21 mouse cellular contexts compared by ENCODE assay signal in genomic region chr3:25074266-25074665, GRCm38 (mm10).
DNase-seq lines count a peak whose midpoint lies in the region; ATAC-seq and TF ChIP-seq lines count a peak whose summit lies in the region.
"Had no signal": no experiment of that assay in that cellular context is flagged by ENCODE, and none has a peak within 500 bp of the region (broad histone marks: within the 10 kb centered on the region; RNA-seq: fewer than 3 reads in every experiment).

No protein-coding gene starts in this region.

- no peak overlapping the region for H3K27ac ChIP-seq in forebrain, embryonic 11.5 days (ENCODE audit: low read depth, low read length)
- no peak overlapping the region for H3K27ac ChIP-seq in forebrain, postnatal 0 days (ENCODE audit: low read depth, low read length)
- no peak overlapping the region for H3K27ac ChIP-seq in liver, embryonic 11.5 days (ENCODE audit: low read depth, low read length)
- H3K27ac ChIP-seq: heart, embryonic 15.5 days; left cerebral cortex, adult 2 months; liver, embryonic 12.5 days had no signal

- H3K4me3 ChIP-seq in forebrain, embryonic 11.5 days (ENCODE audit: low read depth, low read length): no peak overlapping the region
- no peak overlapping the region for H3K4me3 ChIP-seq in forebrain, postnatal 0 days (ENCODE audit: low read depth, low read length)
- no peak overlapping the region for H3K4me3 ChIP-seq in liver, embryonic 11.5 days (ENCODE audit: low read depth, low read length)
- H3K4me3 ChIP-seq: heart, embryonic 15.5 days; left cerebral cortex, adult 2 months; liver, embryonic 12.5 days; megakaryocyte, embryonic 14.5 days had no signal

- H3K4me1 ChIP-seq in forebrain, embryonic 11.5 days (replicated peaks; ENCODE audit: control insufficient read depth, insufficient read depth, low read length): no peaks in the 10 kb centered on the region; the same call in 1 of the 2 replicates
- H3K4me1 ChIP-seq in forebrain, postnatal 0 days (ENCODE audit: insufficient read depth): no peaks in the 10 kb centered on the region
- no peaks in the 10 kb centered on the region for H3K4me1 ChIP-seq in liver, embryonic 11.5 days (replicated peaks; ENCODE audit: control insufficient read depth, insufficient read depth, low read length)
- H3K4me1 ChIP-seq: heart, embryonic 15.5 days; liver, embryonic 12.5 days; megakaryocyte, embryonic 14.5 days had no signal

- H3K36me3 ChIP-seq in forebrain, embryonic 11.5 days (ENCODE audit: control insufficient read depth, insufficient read depth, low read length): no peaks in the 10 kb centered on the region
- no peaks in the 10 kb centered on the region for H3K36me3 ChIP-seq in forebrain, postnatal 0 days (ENCODE audit: insufficient read depth)
- no peaks in the 10 kb centered on the region for H3K36me3 ChIP-seq in liver, embryonic 11.5 days (ENCODE audit: control insufficient read depth, insufficient read depth, low read length)
- H3K36me3 ChIP-seq: heart, embryonic 15.5 days; liver, embryonic 12.5 days had no signal

- ATAC-seq in forebrain, embryonic 11.5 days (replicated peaks; ENCODE audit: low FRiP score): 0 out of 2 replicates have a peak, but pooled peaks have one; percentile 18
- no peak for ATAC-seq in forebrain, postnatal 0 days
- no peak for ATAC-seq in liver, embryonic 11.5 days (replicated peaks; ENCODE audit: low FRiP score)
- no peak for ATAC-seq in granulocyte monocyte progenitor cell, adult 5-6 weeks (replicated peaks; ENCODE audit: poor library complexity, severe bottlenecking)
- ATAC-seq: inflammation-experienced regulatory T-cells, adult 6 months; liver, embryonic 12.5 days had no signal

- no peak overlapping the region for H3K4me2 ChIP-seq in forebrain, embryonic 11.5 days (ENCODE audit: low read depth, low read length, severe bottlenecking)
- no peak overlapping the region; the same call in 1 of the 2 replicates for H3K4me2 ChIP-seq in forebrain, postnatal 0 days (ENCODE audit: low read depth)
- no peak overlapping the region for H3K4me2 ChIP-seq in liver, embryonic 11.5 days
- H3K4me2 ChIP-seq: heart, embryonic 15.5 days; liver, embryonic 12.5 days had no signal

- WGBS in forebrain, embryonic 11.5 days: 65% methylated on average over 4 of the region's 4 CpGs
- WGBS in forebrain, postnatal 0 days: 46% methylated on average over 4 of the region's 4 CpGs
- WGBS in liver, embryonic 11.5 days: 66% methylated on average over 4 of the region's 4 CpGs

- no peak for TF ChIP-seq CTCF in forebrain, postnatal 0 days (IDR thresholded peaks at IDR 0.05; ENCODE audit: low read depth)

- no peaks in the 10 kb centered on the region for H3K9me3 ChIP-seq in forebrain, embryonic 11.5 days (ENCODE audit: control insufficient read depth, low read length)
- H3K9me3 ChIP-seq in forebrain, postnatal 0 days (ENCODE audit: low read length): no peaks in the 10 kb centered on the region
- H3K9me3 ChIP-seq in liver, embryonic 11.5 days (ENCODE audit: control insufficient read depth, low read length): no peaks in the 10 kb centered on the region
- H3K9me3 ChIP-seq: heart, embryonic 15.5 days; liver, embryonic 12.5 days; megakaryocyte, embryonic 14.5 days had no signal

- no peaks in the 10 kb centered on the region for H3K27me3 ChIP-seq in forebrain, embryonic 11.5 days (ENCODE audit: control insufficient read depth, insufficient read depth, low read length)
- H3K27me3 ChIP-seq in forebrain, postnatal 0 days (ENCODE audit: insufficient read depth, low read length): no peaks in the 10 kb centered on the region
- no peaks in the 10 kb centered on the region for H3K27me3 ChIP-seq in liver, embryonic 11.5 days (replicated peaks; ENCODE audit: control insufficient read depth, insufficient read depth, low read length)
- H3K27me3 ChIP-seq: heart, embryonic 15.5 days; liver, embryonic 12.5 days; megakaryocyte, embryonic 14.5 days had no signal

- no peak for DNase-seq in forebrain, embryonic 11.5 days (ENCODE audit: low spot score)
- DNase-seq in forebrain, postnatal 0 days: no peak
- peak; percentile 6 for DNase-seq in CD4-positive helper T cell, adult 2 months (ENCODE audit: low read depth, low spot score)
- peak; percentile 58 for DNase-seq in cerebellum, adult 11 months
- DNase-seq in cerebellum, postnatal 10 days: peak; percentile 57 to 67
- no peak for DNase-seq in layer of hippocampus, adult 8-10 months (ENCODE audit: low spot score in 2 of 2)
- no peak for DNase-seq in liver, embryonic 11.5 days (ENCODE audit: low spot score)
- DNase-seq: adrenal gland, adult 2 months; gastrocnemius, postnatal 25 days; kidney, adult 8-10 months; kidney, postnatal 25 days; layer of hippocampus, adult 9-11 months; lung, adult 2 months; right cerebral cortex, postnatal 25 days; thymus, adult 2 months had no signal

- H3K9ac ChIP-seq in forebrain, embryonic 11.5 days (ENCODE audit: low read length): no peak overlapping the region
- H3K9ac ChIP-seq in forebrain, postnatal 0 days: no peak overlapping the region
- no peak overlapping the region for H3K9ac ChIP-seq in liver, embryonic 11.5 days (ENCODE audit: low read depth, low read length)
- H3K9ac ChIP-seq: heart, embryonic 15.5 days; liver, embryonic 12.5 days had no signal

Comparison
In these comparisons a context has a peak if more than half of its experiments do, and no peak if none do; other contexts are left out.
1. DNase-seq: peak in CD4-positive helper T cell, adult 2 months (single experiment), cerebellum, adult 11 months (single experiment) and cerebellum, postnatal 10 days (2 of 2); none in forebrain, embryonic 11.5 days (single experiment), forebrain, postnatal 0 days (single experiment), layer of hippocampus, adult 8-10 months (0 of 2) and liver, embryonic 11.5 days (single experiment).